Mouse (Mus musculus): ENCODE results near the gene Pdk4. TPM values are rescaled to one million over a fixed set of nuclear protein-coding genes. Genes with fewer than 3 reads are reported as not detected.

Gene Pdk4
- 100 to 1,000 TPM; 886 to 965 TPM for total RNA-seq (2021)

- intact Hi-C loops (cut with DNase I): loop anchor here (5.0 kb wide), 1 partner anchor 84 kb away; no protein-coding TSS in a partner anchor
- peak; percentile 96 to 97 for DNase-seq
These were observed at the start of gene Pdk4 for GRCm38 (mm10) chr6:5495961-5496853. Gene Pdk4 (minus strand): TSS chr6:5496309.

- intact Hi-C loops (cut with DNase I): no loop called here
- DNase-seq: no peak
These were observed 41.8 kb upstream of the Pdk4 start for GRCm38 (mm10) chr6:5537855-5538365.

- no peak for DNase-seq
- intact Hi-C loops (cut with DNase I): no loop called here
These were observed 39.6 kb upstream of the Pdk4 start for GRCm38 (mm10) chr6:5535754-5536153.

- intact Hi-C loops (cut with DNase I): no loop called here
These were observed 21.0 kb upstream of the Pdk4 start for GRCm38 (mm10) chr6:5517091-5517490.

GRCm38 (mm10) chr6:5509757-5510156 is 13.6 kb upstream of the Pdk4 start:
- intact Hi-C loops (cut with DNase I): no loop called here
- peak; percentile 81 to 82 for DNase-seq

More at GRCm38 (mm10) chr6:5517091-5517490, 21.0 kb upstream of the Pdk4 start:
- no peak for DNase-seq

- intact Hi-C loops (cut with DNase I): no loop called here
- peak; percentile 79 to 80 for DNase-seq
These were observed 13.2 kb upstream of the Pdk4 start for GRCm38 (mm10) chr6:5509303-5509702.

GRCm38 (mm10) chr6:5507821-5508220 is 11.7 kb upstream of the Pdk4 start:
- peak in 1 of 2 experiments; percentile 42 for DNase-seq
- intact Hi-C loops (cut with DNase I): no loop called here

- intact Hi-C loops (cut with DNase I): no loop called here
- no peak for DNase-seq
These were observed 10.2 kb upstream of the Pdk4 start for GRCm38 (mm10) chr6:5506271-5506670.

GRCm38 (mm10) chr6:5502810-5503209 is 6.7 kb upstream of the Pdk4 start:
- intact Hi-C loops (cut with DNase I): no loop called here
- no peak for DNase-seq

- no peak for DNase-seq
- intact Hi-C loops (cut with DNase I): no loop called here
These were observed 5.4 kb upstream of the Pdk4 start for GRCm38 (mm10) chr6:5501551-5501950.

- intact Hi-C loops (cut with DNase I): loop anchor here (5.0 kb wide), 1 partner anchor 86 kb away; no protein-coding TSS in a partner anchor
These were observed 2.6 kb upstream of the Pdk4 start for GRCm38 (mm10) chr6:5498740-5499139.

GRCm38 (mm10) chr6:5496854-5497235 is 736 bp upstream of the Pdk4 start:
- intact Hi-C loops (cut with DNase I): loop anchor here (5.0 kb wide), 1 partner anchor 85 kb away; no protein-coding TSS in a partner anchor
- DNase-seq: no peak

More at GRCm38 (mm10) chr6:5498740-5499139, 2.6 kb upstream of the Pdk4 start:
- DNase-seq: peak; percentile 68 to 70

- intact Hi-C loops (cut with DNase I): no loop called here
These were observed 11.1 kb downstream of the Pdk4 start for GRCm38 (mm10) chr6:5485028-5485427.

GRCm38 (mm10) chr6:5482270-5482783 is 13.8 kb downstream of the Pdk4 start:
- intact Hi-C loops (cut with DNase I): no loop called here
- DNase-seq: no peak

More at GRCm38 (mm10) chr6:5485028-5485427, 11.1 kb downstream of the Pdk4 start:
- DNase-seq: no peak

GRCm38 (mm10) chr6:5481066-5481465 is 15.0 kb downstream of the Pdk4 start:
- no peak for DNase-seq
- intact Hi-C loops (cut with DNase I): no loop called here

GRCm38 (mm10) chr6:5474021-5474420 is 22.1 kb downstream of the Pdk4 start:
- DNase-seq: no peak
- intact Hi-C loops (cut with DNase I): no loop called here

GRCm38 (mm10) chr6:5472692-5473091 is 23.4 kb downstream of the Pdk4 start:
- intact Hi-C loops (cut with DNase I): no loop called here
- no peak for DNase-seq

- no peak for DNase-seq
- intact Hi-C loops (cut with DNase I): no loop called here
These were observed 25.4 kb downstream of the Pdk4 start for GRCm38 (mm10) chr6:5470480-5471318.

GRCm38 (mm10) chr6:5455836-5456235 is 40.3 kb downstream of the Pdk4 start:
- no peak for DNase-seq
- intact Hi-C loops (cut with DNase I): no loop called here

GRCm38 (mm10) chr6:5449878-5450277 is 46.2 kb downstream of the Pdk4 start:
- no peak for DNase-seq
- intact Hi-C loops (cut with DNase I): no loop called here

- intact Hi-C loops (cut with DNase I): no loop called here
These were observed 47.7 kb downstream of the Pdk4 start for GRCm38 (mm10) chr6:5448396-5448795.

More at GRCm38 (mm10) chr6:5448396-5448795, 47.7 kb downstream of the Pdk4 start:
- no peak for DNase-seq
